Mouse (Mus musculus): ENCODE results near the gene Atp9a.

- TF ChIP-seq CTCF (IDR thresholded peaks at IDR 0.05; ENCODE audit: borderline replicate concordance, control insufficient read depth, extremely low read depth, insufficient read depth, low read length, poor library complexity), result no peak
- TF ChIP-seq POLR2A (IDR thresholded peaks at IDR 0.05; ENCODE audit: control insufficient read depth, extremely low read depth, insufficient read depth, low read length, poor library complexity), result no peak
Observed at GRCm38 (mm10) chr2:168587159-168587558, 155.1 kb downstream of the Atp9a start.

Measured in thymus, adult 2 months (tissue).